Comparison of ENCODE assay signal across 8 mouse cellular contexts in the genomic region with DNA sequence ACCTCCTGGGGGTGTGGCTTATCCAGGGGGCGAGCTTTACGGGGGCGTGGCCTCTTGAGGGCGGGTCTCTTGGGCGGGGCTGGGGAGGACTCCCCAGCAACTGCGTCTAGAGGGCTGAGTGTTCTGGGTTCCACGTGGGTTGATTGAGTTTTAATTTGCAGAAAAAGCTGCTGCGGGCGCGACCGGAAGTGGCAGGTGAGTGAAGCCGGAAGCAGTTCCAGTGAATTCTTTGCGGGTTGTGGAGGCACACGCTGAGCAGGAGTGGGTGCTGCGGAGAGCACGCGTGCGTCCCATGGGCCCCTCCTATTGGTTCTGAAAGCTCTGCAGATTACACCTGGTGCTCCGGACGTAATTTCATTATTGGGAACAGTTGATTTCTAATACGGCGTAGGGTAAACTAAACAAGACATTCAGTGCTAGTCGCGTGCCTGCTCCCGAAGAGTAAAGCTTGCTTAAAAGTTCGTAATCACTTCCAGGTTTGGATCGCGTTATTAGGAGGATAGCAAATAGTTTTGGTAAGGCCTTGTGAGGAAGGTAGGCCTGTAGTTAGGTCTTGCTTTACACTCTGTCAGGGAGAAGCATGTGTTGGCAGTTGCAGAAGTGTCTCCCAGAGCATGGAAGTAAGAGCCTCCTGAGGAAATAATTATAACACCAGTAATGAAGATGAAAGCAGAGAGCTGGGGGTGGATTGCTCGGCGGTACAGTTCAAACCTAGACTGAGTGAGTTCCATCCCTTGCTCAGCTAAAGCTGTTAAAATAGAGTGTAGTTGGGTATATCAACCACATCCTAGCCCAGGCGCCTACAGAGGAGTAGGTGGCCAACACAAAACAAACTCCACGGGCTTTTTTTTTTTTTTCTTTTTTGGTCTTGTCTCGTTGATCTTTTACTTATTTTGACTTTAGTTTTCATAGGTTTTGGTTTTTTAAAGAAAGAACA. TPM values are rescaled to one million over a fixed set of nuclear protein-coding genes. Genes with fewer than 3 reads are reported as not detected.
DNase-seq lines count a peak whose midpoint lies in the region; ATAC-seq and TF ChIP-seq lines count a peak whose summit lies in the region.

No protein-coding gene starts in this region.

- H3ac ChIP-seq in myocyte (ENCODE audit: control insufficient read depth, insufficient read length), result peak overlapping the region; percentile 57

- no peak for TF ChIP-seq POLR2A in liver, adult 2 months (IDR thresholded peaks at IDR 0.05; ENCODE audit: extremely low read depth, insufficient read depth, low read length)
- TF ChIP-seq POLR2A in myocyte (IDR thresholded peaks at IDR 0.05; ENCODE audit: insufficient read length, low read depth), result peak; percentile 66

- H3K9ac ChIP-seq in heart, embryonic 11.5 days (ENCODE audit: low read depth, low read length), result peak overlapping the region; percentile 30
- peak overlapping the region; percentile 71 for H3K9ac ChIP-seq in kidney, embryonic 16.5 days (replicated peaks; ENCODE audit: low read length)
- peak overlapping the region; percentile 69 for H3K9ac ChIP-seq in liver, adult 2 months (ENCODE audit: low read depth, low read length)

- peak overlapping the region; percentile 83 for H3K27ac ChIP-seq in heart, embryonic 11.5 days (ENCODE audit: low read depth, low read length)
- peak overlapping the region; percentile 86 for H3K27ac ChIP-seq in kidney, embryonic 16.5 days (ENCODE audit: low read length)
- peak overlapping the region; percentile 73 for H3K27ac ChIP-seq in liver, adult 2 months (replicated peaks; ENCODE audit: insufficient read depth, low read depth, low read length)

- no peak for TF ChIP-seq CTCF in liver, adult 2 months (IDR thresholded peaks at IDR 0.05; ENCODE audit: low read depth, low read length)

- peaks cover 10% of the 10 kb centered on the region for H3K9me3 ChIP-seq in erythroblast, embryonic 14.5 days (ENCODE audit: control insufficient read depth, low read length)
- H3K9me3 ChIP-seq in heart, embryonic 11.5 days (replicated peaks; ENCODE audit: control insufficient read depth, low read length), result no peaks in the 10 kb centered on the region
- H3K9me3 ChIP-seq in kidney, embryonic 16.5 days (ENCODE audit: low read length), result peaks cover 11% of the 10 kb centered on the region; the same call in 1 of the 2 replicates

- peak overlapping the region; percentile 81 for H3K4me2 ChIP-seq in heart, embryonic 11.5 days
- H3K4me2 ChIP-seq in kidney, embryonic 16.5 days (replicated peaks; ENCODE audit: low read depth, low read length), result peak overlapping the region; percentile 52
- peak overlapping the region; percentile 81 for H3K4me2 ChIP-seq in myocyte (ENCODE audit: low read depth)

- ATAC-seq in CD4-positive, CD25-positive, alpha-beta regulatory T cell, adult 4 months, result peak; percentile 91
- ATAC-seq in heart, embryonic 11.5 days (replicated peaks; ENCODE audit: insufficient number of reproducible peaks, low FRiP score, low TSS enrichment), result peak; percentile 89
- peak; percentile 87 for ATAC-seq in kidney, embryonic 16.5 days (ENCODE audit: low FRiP score, low TSS enrichment)

- peaks cover 36% of the 10 kb centered on the region for H3K4me1 ChIP-seq in erythroblast, embryonic 14.5 days (ENCODE audit: control insufficient read depth)
- peaks cover 8% of the 10 kb centered on the region for H3K4me1 ChIP-seq in heart, embryonic 11.5 days (ENCODE audit: control insufficient read depth, insufficient read depth, low read length)
- peaks cover 5% of the 10 kb centered on the region; the same call in 1 of the 2 replicates for H3K4me1 ChIP-seq in kidney, embryonic 16.5 days (ENCODE audit: insufficient read depth, low read length)
- peaks cover 6% of the 10 kb centered on the region for H3K4me1 ChIP-seq in liver, adult 2 months (ENCODE audit: control insufficient read depth, insufficient read depth, low read length)

- H3K36me3 ChIP-seq in erythroblast, embryonic 14.5 days (ENCODE audit: control insufficient read depth), result peaks cover 28% of the 10 kb centered on the region
- H3K36me3 ChIP-seq in heart, embryonic 11.5 days (ENCODE audit: control insufficient read depth, insufficient read depth, low read length), result peaks cover 17% of the 10 kb centered on the region
- peaks cover 26% of the 10 kb centered on the region for H3K36me3 ChIP-seq in kidney, embryonic 16.5 days (ENCODE audit: insufficient read depth, low read length)
- H3K36me3 ChIP-seq in liver, adult 2 months (ENCODE audit: control insufficient read depth, insufficient read depth, low read length), result peaks cover 16% of the 10 kb centered on the region; the same call in 1 of the 2 replicates
- H3K36me3 ChIP-seq in myocyte (ENCODE audit: control insufficient read depth, insufficient read depth), result peaks cover 24% of the 10 kb centered on the region

- peak; percentile 75 for DNase-seq in brain, embryonic 18.5 days (ENCODE audit: low read depth, low spot score)
- DNase-seq in liver, adult 2 months (ENCODE audit: extremely low read depth, low read depth, low spot score), result peak; percentile 92
- peak; percentile 84 to 88 for DNase-seq in spleen, postnatal 4 days (ENCODE audit: low spot score in 2 of 2)

- WGBS in heart, embryonic 11.5 days (ENCODE audit: insufficient replicate concordance), result 7% methylated on average over 33 of the region's 33 CpGs
- 6% methylated on average over 33 of the region's 33 CpGs for WGBS in kidney, embryonic 16.5 days
- 2% methylated on average over 33 of the region's 33 CpGs for WGBS in liver, adult 2 months

- H3K4me3 ChIP-seq in erythroblast, embryonic 14.5 days (replicated peaks), result peak overlapping the region; percentile 75
- H3K4me3 ChIP-seq in heart, embryonic 11.5 days (ENCODE audit: low read depth, low read length), result peak overlapping the region; percentile 43
- H3K4me3 ChIP-seq in kidney, embryonic 16.5 days (ENCODE audit: low read length), result peak overlapping the region; percentile 67
- H3K4me3 ChIP-seq in liver, adult 2 months (ENCODE audit: insufficient read depth, low read depth, low read length), result peak overlapping the region; percentile 59
- peak overlapping the region; percentile 42 for H3K4me3 ChIP-seq in myocyte

- no peaks in the 10 kb centered on the region for H3K27me3 ChIP-seq in erythroblast, embryonic 14.5 days (ENCODE audit: control insufficient read depth)
- 0 out of 2 replicates have a peak, but pooled peaks cover 4% of the 10 kb centered on the region for H3K27me3 ChIP-seq in heart, embryonic 11.5 days (ENCODE audit: control insufficient read depth, insufficient read depth, low read length)
- no peaks in the 10 kb centered on the region for H3K27me3 ChIP-seq in kidney, embryonic 16.5 days (ENCODE audit: insufficient read depth, low read length)
- no peaks in the 10 kb centered on the region for H3K27me3 ChIP-seq in liver, adult 2 months (ENCODE audit: control insufficient read depth, insufficient read depth, low read length)
- H3K27me3 ChIP-seq in myocyte (ENCODE audit: control insufficient read depth, insufficient read depth, insufficient read length), result no peaks in the 10 kb centered on the region

- no peaks in the 10 kb centered on the region for H3K79me2 ChIP-seq in liver, adult 2 months (ENCODE audit: control insufficient read depth, insufficient read depth, low read length)
- H3K79me2 ChIP-seq in myocyte (ENCODE audit: control insufficient read depth, insufficient read depth), result no peaks in the 10 kb centered on the region

RNA-seq across cellular contexts. Expression of a gene that starts 0.9 kb away (rescaled TPM):
- 1 to 10 TPM; 9.1 to 9.8 TPM for polyA plus RNA-seq in CD4-positive, CD25-positive, alpha-beta regulatory T cell, adult 4 months (2017; shearing (Covaris generic))
- polyA plus RNA-seq in erythroblast, embryonic 14.5 days (2012), result not detected in 2 replicates
- polyA plus RNA-seq in heart, embryonic 11.5 days (2014; fragmentation: Nextera tagmentation; extraction: Ambion mirVana), result 8.3 and 9.9 TPM in 2 replicates
- 9.6 and 9.7 TPM in 2 replicates for polyA plus RNA-seq in kidney, embryonic 16.5 days (2015; fragmentation: Nextera tagmentation; extraction: Ambion mirVana)
- 10.2 and 10.3 TPM in 2 replicates for total RNA-seq in liver, adult 2 months (2014; rRNA removed)
- polyA plus RNA-seq in liver, adult 2 months (2012; rRNA removed), result 2.2 and 3.1 TPM in 2 replicates
- polyA plus RNA-seq in myocyte (2012; fragmentation: generic; extraction: Trizol), result 8.3 TPM

RNA-seq across cellular contexts. Expression of a gene that starts 6.2 kb away (rescaled TPM):
- polyA plus RNA-seq in CD4-positive, CD25-positive, alpha-beta regulatory T cell, adult 4 months (2017; shearing (Covaris generic)), result 1 to 10 TPM; 2.1 TPM
- 0.03 and 0.04 TPM in 2 replicates for polyA plus RNA-seq in erythroblast, embryonic 14.5 days (2012)
- polyA plus RNA-seq in heart, embryonic 11.5 days (2014; fragmentation: Nextera tagmentation; extraction: Ambion mirVana), result 4.2 and 4.6 TPM in 2 replicates
- polyA plus RNA-seq in kidney, embryonic 16.5 days (2015; fragmentation: Nextera tagmentation; extraction: Ambion mirVana), result 6.4 and 6.9 TPM in 2 replicates
- 1.2 and 1.4 TPM in 2 replicates for total RNA-seq in liver, adult 2 months (2014; rRNA removed)
- polyA plus RNA-seq in liver, adult 2 months (2012; rRNA removed), result 0.24 and 0.30 TPM in 2 replicates
- 1.7 TPM for polyA plus RNA-seq in myocyte (2012; fragmentation: generic; extraction: Trizol)

RNA-seq across cellular contexts. Expression of a gene that starts 17.8 kb away (rescaled TPM):
- polyA plus RNA-seq in CD4-positive, CD25-positive, alpha-beta regulatory T cell, adult 4 months (2017; shearing (Covaris generic)), result 100 to 1,000 TPM; 113 to 123 TPM
- 0.19 TPM in 2 replicates for polyA plus RNA-seq in erythroblast, embryonic 14.5 days (2012)
- polyA plus RNA-seq in heart, embryonic 11.5 days (2014; fragmentation: Nextera tagmentation; extraction: Ambion mirVana), result 15.9 and 16.4 TPM in 2 replicates
- 23.9 and 27.4 TPM in 2 replicates for polyA plus RNA-seq in kidney, embryonic 16.5 days (2015; fragmentation: Nextera tagmentation; extraction: Ambion mirVana)
- total RNA-seq in liver, adult 2 months (2014; rRNA removed), result 8.6 and 10.7 TPM in 2 replicates
- polyA plus RNA-seq in liver, adult 2 months (2012; rRNA removed), result 3.5 and 4.6 TPM in 2 replicates
- 3.9 TPM for polyA plus RNA-seq in myocyte (2012; fragmentation: generic; extraction: Trizol)

RNA-seq across cellular contexts. Expression of a gene that starts 17.9 kb away (rescaled TPM):
- 100 to 1,000 TPM; 237 to 238 TPM for polyA plus RNA-seq in CD4-positive, CD25-positive, alpha-beta regulatory T cell, adult 4 months (2017; shearing (Covaris generic))
- 3.3 and 3.6 TPM in 2 replicates for polyA plus RNA-seq in erythroblast, embryonic 14.5 days (2012)
- 260 and 280 TPM in 2 replicates for polyA plus RNA-seq in heart, embryonic 11.5 days (2014; fragmentation: Nextera tagmentation; extraction: Ambion mirVana)
- 228 and 234 TPM in 2 replicates for polyA plus RNA-seq in kidney, embryonic 16.5 days (2015; fragmentation: Nextera tagmentation; extraction: Ambion mirVana)
- total RNA-seq in liver, adult 2 months (2014; rRNA removed), result 83.6 and 111 TPM in 2 replicates
- polyA plus RNA-seq in liver, adult 2 months (2012; rRNA removed), result 46.4 and 65.0 TPM in 2 replicates
- polyA plus RNA-seq in myocyte (2012; fragmentation: generic; extraction: Trizol), result 181 TPM

RNA-seq across cellular contexts. Expression of a gene that starts 43.9 kb away (rescaled TPM):
- not detected for polyA plus RNA-seq in CD4-positive, CD25-positive, alpha-beta regulatory T cell, adult 4 months (2017; shearing (Covaris generic))
- polyA plus RNA-seq in erythroblast, embryonic 14.5 days (2012), result not detected in 2 replicates
- polyA plus RNA-seq in heart, embryonic 11.5 days (2014; fragmentation: Nextera tagmentation; extraction: Ambion mirVana), result not detected in 2 replicates
- polyA plus RNA-seq in kidney, embryonic 16.5 days (2015; fragmentation: Nextera tagmentation; extraction: Ambion mirVana), result not detected in 2 replicates
- total RNA-seq in liver, adult 2 months (2014; rRNA removed), result not detected in 2 replicates
- not detected in 2 replicates for polyA plus RNA-seq in liver, adult 2 months (2012; rRNA removed)
- not detected for polyA plus RNA-seq in myocyte (2012; fragmentation: generic; extraction: Trizol)

Comparison
In these comparisons a context has a peak if more than half of its experiments do, and no peak if none do; other contexts are left out.
1. Peak in every context shown above with its lines: DNase-seq, ATAC-seq, H3K4me3 ChIP-seq and H3K27ac ChIP-seq.